Mouse (Mus musculus) urinary bladder, adult 18-20 months (tissue): ENCODE results near the gene Gyg.
"Not testable (repeated sequence)": the region's sequence is repeated elsewhere in the genome, so short reads cannot be mapped to it uniquely, and the experiment has no call there.

Experiments used
- DNase-seq, 2 experiments: peaks; one replicate each; pipeline ENCODE4 v3.0.0; 2022; ENCODE audit warnings: low spot score in 2 of 2, mixed read lengths in 2 of 2

The Gyg gene

DNA sequence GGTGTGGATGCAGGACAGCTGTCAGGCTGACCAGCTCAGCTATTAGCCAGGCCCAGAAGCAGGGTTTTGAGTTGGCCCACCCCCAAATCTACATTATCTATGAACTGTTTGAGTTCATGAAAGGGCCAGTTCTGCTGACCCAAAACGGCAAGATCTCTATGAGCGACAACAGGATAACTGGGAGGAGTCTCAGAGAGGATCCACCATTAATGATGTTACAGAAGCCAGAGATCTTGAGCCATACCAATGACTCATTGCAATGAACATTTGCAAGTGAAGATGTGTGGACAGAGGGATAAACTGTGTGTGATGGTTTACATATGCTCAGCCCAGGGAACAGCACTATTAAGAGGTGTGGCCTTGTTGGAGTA, 23.8 kb downstream of the Gyg start:
- no peak for DNase-seq

DNA sequence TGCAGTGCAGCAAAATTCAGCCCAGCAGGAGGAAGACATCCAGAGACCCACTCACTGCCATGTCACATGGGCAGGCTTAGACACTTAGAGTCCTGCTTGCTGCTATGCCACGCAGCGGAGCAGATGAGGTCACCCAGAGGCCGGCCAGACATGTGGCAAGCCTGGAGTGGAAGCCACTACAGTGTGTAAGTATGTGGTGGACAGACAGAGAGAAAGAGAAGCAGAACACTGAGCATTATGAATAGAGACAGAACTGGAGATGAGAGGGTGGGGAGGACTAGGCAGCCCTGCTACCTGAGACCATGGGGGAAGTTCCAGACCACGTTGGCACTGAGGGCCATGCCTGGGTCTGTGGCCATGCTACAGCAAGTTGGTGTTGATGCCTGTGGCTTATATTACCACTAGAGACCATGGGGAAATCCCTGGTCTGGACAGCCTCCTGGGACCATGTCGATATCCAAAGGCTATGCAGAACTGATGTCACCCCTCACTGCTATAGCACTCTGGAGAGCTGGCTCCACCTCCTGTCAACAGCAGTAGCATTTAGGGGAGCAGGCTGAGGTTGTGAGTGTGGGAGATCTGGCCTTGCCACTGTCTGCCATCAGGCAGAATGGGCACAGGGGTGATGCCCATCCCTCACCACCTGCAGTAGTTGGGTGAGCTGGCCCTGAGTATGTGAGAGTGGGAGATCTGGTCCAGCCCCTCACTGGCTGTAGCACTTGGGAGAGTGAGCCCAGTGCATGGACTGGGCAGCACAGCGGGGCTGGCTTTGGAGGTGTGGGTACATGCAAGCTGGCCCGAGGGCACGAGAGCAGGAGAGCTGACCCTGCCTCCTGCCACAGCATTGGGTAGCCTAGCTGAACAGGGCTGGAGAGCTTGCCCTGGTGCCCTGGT, 24.4 kb downstream of the Gyg start:
- no peak for DNase-seq

DNA sequence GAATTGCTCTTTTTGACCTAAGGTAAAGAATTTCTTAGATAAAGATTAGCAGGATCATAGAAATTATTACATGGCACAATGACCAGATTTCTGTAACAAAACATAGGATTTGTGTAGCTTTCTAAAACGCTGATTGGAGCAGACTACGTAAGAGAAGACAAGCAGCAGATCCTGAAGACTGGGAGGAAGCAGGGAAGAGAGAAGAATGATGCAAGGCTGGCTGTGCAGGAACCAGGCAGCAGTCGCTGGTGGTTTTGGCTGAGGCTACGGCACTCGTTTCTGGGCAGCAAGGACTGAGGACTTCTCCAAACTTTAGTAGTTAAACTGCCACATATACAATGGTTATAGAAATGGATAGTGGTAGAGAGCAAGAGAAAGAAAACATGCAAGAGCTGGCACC, 25.6 kb downstream of the Gyg start:
- DNase-seq = no peak

DNA sequence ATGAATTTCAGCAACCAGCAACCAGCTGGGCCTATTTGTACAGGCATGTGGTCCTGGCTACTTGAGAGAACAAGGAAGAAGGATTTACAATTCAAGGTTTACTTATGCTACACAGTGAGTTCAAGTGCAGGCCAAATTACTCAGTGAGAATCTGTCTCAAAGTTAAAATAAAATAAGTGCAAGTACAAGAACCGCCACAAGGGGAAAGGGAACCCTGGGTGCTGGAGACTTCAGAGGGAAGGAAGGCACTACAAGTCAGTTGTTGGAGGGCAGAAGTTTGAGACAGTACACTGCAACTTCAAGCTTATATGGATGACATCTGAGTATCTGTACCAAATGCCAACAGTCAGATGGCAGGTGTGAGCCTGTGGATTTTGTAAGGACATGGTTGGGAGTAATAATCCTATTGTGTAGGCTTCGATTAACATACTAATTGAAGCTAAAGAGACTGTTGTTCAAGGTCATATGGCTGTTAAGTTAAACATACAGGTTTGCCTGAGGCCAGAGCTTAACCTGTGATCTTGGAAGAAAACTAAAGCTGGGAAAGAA, 28.0 kb downstream of the Gyg start:
- DNase-seq = no peak

DNA sequence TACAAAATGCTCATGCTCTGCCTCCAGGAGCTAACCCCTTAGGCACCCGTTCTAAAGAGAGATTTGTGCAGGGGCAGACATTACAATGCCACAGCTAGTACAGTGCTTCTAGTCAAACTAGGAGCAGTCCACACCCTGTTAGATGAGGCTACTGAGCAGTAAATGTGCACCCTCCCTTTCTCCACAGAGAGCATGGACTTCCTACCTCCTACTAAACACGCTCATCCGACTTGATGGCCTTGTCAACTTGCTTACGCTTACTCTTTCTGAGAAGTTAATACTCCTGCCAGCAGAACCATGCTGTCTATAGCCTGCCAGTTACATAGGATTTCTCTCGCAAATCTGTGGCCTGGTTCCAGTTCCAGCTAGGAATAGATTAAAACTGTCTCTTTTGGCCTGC, 29.5 kb downstream of the Gyg start:
- no peak for DNase-seq

DNA sequence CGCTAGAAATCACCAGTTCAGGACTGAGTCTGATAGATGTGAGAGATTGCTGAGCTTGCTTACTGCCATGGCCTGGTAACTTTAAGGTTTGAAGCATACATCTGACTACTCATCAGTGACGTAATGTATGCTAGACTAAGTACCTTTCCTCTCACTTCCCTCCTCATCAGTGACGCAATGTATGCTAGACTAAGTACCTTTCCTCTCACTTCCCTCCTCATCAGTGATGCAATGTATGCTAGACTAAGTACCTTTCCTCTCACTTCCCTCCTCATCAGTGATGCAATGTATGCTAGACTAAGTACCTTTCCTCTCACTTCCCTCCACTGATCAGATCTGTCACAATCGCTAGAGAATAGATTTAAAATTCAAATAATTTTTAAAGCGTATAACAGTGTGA, 33.5 kb downstream of the Gyg start:
- not testable (repeated sequence) for DNase-seq

DNA sequence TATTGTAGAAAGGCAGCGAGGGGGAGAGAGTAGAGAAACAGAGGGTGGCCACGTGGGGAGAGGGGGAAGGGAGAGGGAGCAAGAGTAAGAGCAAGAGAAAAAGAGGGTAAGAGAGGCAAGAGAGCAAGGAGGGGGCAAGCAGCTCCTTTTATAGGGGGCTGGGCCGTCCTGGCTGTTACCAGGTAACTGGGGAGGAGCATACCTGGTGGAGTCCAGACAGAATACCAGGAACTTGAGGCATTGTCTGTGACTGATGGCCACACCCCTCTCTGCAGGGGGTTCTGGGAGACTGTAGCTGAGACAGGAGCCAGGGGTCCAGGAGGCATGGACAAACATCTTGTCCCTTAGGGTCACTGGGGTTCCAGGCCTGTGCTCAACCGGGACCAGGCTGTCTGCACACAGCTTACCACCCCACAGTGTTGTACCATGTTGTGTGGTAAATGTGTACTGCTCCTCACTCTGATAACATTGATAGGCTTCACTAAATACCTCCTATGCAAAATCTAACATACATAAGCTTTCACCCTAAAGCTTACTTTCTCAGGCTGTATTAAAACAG, 35.4 kb downstream of the Gyg start:
- DNase-seq = no peak

DNA sequence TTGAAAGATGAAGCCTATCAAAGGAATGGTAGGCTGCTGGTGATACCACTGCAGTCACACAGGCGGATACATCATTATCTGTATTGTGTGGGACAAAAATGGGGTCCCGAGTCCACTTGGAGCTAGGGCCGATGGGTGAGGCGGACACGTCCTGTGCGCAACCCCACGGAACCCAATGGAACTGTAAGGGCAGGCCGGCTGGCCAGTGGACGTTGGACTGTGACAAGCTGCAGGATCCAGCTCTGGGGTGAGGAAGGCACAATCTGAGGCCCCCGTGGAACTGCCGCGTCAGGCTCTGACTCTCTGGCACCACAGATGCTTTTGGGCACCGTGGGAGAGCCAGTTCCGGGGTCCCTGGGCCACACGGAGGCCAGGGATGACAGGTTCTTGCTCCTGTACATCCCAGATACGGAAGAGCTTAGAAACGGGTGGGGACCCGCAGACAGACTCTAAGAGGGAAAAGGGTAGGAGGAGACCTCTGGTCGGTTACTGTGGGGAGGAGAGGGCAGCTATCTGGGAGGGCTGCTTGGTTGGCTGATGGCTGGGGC, 36.0 kb downstream of the Gyg start:
- DNase-seq = no peak

DNA sequence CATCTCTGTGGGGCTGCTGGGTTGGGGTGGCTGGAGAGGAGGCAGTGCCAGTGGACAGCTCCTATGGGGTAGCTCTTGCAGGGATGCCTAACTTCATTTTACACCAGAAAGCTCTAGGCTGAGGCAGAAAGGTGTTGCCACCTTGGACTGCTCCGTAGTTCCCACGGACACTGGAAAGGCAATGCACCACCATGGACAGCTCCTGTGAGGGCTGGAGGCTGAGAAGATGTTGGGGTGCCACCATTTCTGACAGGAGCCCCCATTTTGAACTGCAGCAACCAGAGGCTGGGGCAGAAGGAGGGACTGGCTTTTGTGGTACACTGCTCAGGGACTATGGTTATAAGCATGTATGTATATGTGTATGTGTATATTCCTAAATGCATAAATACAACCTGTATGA, 43.2 kb downstream of the Gyg start:
- DNase-seq = no peak

DNA sequence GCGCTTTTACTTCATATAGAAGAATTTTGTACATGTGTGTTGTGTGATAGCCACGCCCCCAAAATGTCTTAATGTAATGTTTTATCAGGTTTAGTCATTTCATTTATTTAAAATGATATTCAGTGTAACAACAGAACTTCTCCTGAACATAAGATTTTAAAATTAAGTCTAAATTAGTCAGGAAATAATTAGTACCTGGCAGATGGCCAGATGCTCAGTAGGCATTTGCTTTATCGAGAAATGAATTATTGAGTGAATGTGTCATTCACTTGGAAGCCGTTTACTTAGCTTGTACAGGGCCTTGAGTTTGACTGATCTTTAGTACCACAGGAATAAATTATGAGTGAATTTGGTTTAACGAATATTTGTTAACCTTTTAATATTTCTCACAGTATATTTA, 46.2 kb downstream of the Gyg start:
- DNase-seq = no peak

DNA sequence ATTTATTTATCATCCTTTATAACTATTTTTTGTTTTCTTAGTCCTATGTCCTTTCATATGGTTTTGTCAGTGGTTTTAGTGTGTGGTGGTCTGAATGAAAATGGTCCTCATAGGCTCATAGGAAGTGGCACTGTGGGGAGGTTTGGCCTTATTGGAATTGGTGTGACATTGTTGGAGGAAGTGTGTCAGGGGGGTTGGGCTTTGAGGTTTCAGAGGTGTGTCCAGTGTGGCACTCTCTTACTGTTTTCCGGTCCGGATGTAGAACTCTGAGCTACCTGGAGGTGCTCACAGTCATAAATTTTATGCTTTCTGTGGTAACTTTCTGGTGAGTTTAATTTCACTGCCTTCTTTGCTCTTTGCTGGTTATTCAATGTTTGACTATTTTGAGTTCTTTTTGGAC, 50.3 kb downstream of the Gyg start:
- DNase-seq = no peak

DNA sequence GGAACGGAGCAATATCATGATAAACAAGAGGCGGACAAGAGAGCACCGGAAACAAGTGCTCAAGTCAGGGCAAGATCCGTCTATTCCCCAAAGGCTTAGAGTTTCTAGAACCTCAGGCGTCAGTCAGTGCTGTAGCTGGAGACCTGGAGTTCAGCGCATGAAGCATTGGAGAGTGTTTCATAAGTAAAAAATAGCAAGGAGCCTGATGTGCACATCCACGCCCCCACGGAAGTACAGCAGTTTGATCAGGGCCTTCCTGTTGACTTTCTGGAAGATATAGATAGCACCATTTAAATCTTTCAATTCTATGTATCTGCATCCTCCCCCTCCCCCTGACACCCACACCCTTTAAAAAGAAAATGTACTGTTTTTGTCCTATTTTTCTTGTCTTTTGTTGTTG, 50.8 kb downstream of the Gyg start:
- DNase-seq = no peak

DNA sequence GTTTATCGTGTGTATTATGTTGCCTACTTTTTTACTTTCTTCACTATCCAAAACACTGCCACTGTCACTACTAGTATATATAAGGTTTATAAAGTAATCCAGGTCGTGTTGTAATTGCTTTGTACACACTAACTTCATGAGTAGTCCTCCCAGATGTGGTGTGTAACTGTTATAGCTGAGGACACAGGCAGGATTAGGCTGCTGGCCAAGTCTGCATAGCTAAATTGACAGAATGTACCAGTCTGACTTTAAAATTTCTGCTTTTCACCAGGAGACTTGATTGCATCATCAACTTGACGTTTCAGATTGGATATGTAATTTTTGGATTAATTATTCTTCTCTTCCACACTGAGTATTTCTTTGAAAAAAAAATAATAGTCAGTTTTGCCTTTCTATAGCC, 51.3 kb downstream of the Gyg start:
- DNase-seq = no peak

DNA sequence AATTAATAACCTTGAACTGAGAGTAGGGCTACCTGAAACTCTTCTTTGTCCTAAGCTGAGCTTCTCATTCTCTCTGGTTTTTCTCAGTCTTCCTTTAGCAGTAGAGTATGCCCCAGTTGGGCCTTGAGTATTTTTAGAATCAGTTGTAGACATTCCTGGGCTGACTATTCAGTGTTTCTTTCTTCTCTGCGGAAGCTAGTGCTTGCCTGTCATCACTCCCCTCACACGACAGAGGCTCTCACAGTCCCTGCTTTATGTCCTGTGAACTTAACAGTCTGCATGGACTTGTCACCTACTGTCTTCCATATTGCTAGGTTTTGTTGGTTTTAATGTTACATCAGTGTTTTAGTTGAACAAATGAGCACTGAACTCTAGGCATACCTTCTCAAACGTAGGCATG, 73.0 kb downstream of the Gyg start:
- DNase-seq = no peak

DNA sequence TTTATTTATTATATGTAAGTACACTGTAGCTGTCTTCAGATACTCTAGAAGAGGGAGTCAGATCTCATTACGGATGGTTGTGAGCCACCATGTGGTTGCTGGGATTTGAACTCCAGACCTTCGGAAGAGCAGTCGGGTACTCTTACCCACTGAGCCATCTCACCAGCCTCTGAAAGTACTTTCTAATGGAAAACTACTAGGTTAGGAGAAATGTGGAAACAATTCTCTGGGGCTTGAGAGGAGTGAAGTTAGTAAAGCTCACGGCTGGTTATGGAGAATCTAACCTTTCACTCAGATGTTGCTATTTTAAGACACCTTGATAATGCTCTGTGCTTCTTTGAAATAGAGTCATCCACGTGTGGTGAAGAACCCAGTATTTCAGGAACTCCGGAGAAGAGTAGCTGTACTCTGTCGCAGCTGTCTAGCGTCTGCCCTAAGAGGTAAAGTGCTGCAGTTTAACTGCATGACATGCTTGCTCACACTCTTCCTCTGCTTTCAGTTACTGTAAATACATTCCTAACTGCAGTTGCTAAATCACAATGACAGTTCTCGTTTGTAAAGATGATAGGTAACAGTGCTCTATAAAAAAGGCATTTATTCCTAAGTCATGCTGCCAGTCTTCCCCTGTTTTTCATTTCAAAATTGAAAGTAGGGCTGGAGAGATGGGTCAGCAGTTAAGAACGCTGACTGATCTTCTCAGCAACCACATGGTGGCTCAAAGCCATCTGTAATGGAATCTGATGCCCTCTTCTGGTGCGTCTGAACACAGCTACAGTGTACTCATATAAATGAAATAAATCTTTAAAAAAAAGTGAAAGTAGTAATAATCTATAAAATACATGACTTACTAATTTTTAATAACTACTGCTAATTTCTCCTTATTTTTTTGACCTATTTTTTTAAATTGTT, 78.7 kb downstream of the Gyg start:
- DNase-seq = no peak
